Mouse (Mus musculus): ENCODE measurements around the gene AC140267.1. TPM values are rescaled to one million over a fixed set of nuclear protein-coding genes. Genes with fewer than 3 reads are reported as not detected.

The AC140267.1 gene
- not detected in 2 replicates for polyA plus RNA-seq (2011; ENCODE audit: insufficient read length, low read depth, missing spikeins)

DNA sequence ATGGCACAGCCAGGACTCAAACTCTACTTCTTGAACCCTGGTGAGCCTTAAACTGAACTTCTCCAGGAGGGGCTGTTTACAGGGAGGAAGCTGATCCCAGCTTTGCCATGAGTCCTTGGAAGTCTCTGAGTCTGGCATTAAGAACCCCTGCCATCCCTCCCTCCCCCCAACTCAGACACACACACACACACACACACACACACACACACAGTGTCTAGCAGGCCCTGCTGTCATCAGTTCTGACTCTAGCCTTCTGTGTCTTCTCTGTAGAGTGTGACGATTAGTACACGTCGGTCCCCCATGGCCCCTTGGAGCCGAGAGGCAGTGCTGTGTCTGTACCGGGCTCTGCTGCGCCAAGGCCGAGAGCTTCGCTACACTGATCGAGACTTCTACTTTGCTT is at the start of gene AC140267.1:
Gene AC140267.1 (plus strand): TSS at position 301 of the 400 bp plus-strand sequence.
- Histone ChIP-seq H3K4me1 (ENCODE audit: control insufficient read depth, insufficient read depth, low read length) (no peaks in the 10 kb centered on the region), H3K27ac (ENCODE audit: insufficient read depth, low read length) (no peak within 1 kb of the TSS), H3K4me3 (ENCODE audit: insufficient read depth, low read length) (peak within 1 kb of the TSS; percentile 91)
- TF ChIP-seq CTCF (IDR thresholded peaks at IDR 0.05; ENCODE audit: borderline replicate concordance, insufficient read depth, low read length), result no peak
- no peak for TF ChIP-seq POLR2A (IDR thresholded peaks at IDR 0.05; ENCODE audit: low read depth, low read length)

DNA sequence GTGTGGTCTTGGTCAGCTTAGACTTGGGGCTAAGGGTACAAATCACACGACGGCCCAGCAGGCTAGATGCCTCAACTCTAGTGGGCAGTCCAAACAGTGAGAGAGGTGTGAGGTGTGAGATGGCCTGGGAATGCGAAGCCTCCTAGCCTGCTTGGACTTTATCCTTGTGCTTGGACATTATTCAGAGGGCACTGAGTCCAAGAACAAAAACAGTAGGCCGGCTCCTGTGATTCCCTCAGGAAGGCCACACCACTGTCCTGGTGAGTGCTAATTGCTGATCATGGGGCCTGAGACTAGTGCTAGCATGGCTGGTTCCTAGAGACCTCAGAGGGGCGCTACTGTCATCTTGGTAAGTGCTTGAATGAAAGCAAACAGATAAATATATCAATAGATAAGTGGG is 46.7 kb upstream of the AC140267.1 start:
- Histone ChIP-seq H3K4me3 (ENCODE audit: insufficient read depth, low read length) (no peak overlapping the region), H3K4me1 (ENCODE audit: control insufficient read depth, insufficient read depth, low read length) (no peaks in the 10 kb centered on the region), H3K27ac (ENCODE audit: insufficient read depth, low read length) (no peak overlapping the region)
- TF ChIP-seq CTCF (IDR thresholded peaks at IDR 0.05; ENCODE audit: borderline replicate concordance, insufficient read depth, low read length) (no peak), POLR2A (IDR thresholded peaks at IDR 0.05; ENCODE audit: low read depth, low read length) (no peak)

DNA sequence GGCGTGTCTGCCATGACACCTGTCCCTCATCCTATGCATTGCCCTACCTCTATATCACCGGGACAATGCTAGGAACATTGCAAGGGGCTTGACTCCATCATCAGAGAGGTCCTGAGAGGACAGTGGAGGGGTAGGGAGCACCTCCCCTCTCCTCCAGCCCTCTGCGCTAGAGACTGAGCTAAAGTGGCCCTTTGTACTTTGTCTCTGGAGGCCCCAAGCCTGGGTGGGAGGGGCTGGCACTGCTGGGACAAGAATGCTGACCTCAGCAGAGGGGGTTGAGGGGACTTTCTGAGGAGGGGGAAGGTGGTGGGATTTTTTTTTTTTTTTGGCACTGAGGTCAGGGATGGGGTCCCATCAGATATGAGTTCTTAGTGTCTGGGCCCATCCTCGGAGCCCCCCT is 45.6 kb upstream of the AC140267.1 start:
- TF ChIP-seq CTCF (IDR thresholded peaks at IDR 0.05; ENCODE audit: borderline replicate concordance, insufficient read depth, low read length) (no peak), POLR2A (IDR thresholded peaks at IDR 0.05; ENCODE audit: low read depth, low read length) (no peak)
- no peaks in the 10 kb centered on the region for H3K4me1 ChIP-seq (ENCODE audit: control insufficient read depth, insufficient read depth, low read length)
- H3K4me3 ChIP-seq (ENCODE audit: insufficient read depth, low read length), result no peak overlapping the region
- no peak overlapping the region for H3K27ac ChIP-seq (ENCODE audit: insufficient read depth, low read length)

DNA sequence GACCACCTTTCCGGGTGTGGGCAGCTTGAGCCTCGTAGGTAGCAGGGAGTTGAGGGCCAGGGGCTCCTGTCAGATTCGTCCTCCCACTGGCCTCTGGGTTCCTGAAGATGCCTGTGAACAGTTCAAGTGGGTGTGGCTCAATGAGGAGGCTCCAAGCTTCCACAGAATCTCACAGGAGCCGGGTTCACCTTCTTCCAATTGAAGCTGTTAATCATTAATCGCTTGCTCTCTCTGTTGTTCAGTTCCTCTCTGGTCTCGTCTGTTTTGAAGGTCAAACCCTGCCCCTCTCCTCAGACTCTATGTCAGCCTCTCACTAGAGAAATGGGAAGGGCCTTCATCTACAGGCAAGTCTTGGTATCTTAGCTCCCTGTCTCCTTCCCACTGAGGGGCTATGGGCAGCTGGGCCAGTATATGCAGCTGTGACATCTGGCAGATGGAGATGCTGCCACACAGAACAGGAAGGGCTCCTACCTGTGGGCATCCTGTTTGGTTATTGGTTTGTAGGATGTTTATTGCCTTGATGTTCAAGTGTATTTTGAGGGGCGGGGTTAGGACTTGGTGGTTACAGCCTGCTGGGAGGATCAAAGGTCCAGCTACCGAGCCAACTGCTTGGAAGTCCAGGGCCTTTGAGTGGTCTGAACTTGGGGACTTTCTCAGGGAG is 43.9 kb upstream of the AC140267.1 start:
- no peak overlapping the region for H3K4me3 ChIP-seq (ENCODE audit: insufficient read depth, low read length)
- TF ChIP-seq POLR2A (IDR thresholded peaks at IDR 0.05; ENCODE audit: low read depth, low read length) (no peak), CTCF (IDR thresholded peaks at IDR 0.05; ENCODE audit: borderline replicate concordance, insufficient read depth, low read length) (no peak)
- no peak overlapping the region for H3K27ac ChIP-seq (ENCODE audit: insufficient read depth, low read length)
- H3K4me1 ChIP-seq (ENCODE audit: control insufficient read depth, insufficient read depth, low read length), result no peaks in the 10 kb centered on the region

DNA sequence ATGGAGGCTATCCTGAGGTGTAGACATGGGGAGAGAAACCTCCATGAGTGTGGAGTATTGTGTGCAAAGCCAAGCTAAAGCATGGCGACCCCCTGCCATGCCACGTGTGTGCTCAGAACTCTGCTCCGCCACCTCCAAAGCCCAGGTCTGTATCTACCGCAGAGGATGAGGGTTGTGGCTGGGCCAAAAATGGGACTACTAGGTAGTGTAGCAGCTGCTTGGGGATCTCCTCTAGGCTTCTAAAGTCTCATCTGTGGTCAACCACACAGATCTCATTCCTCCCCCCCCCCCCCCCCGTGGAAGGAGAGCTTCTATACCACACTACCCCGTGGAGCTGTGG is 43.4 kb upstream of the AC140267.1 start:
- H3K4me1 ChIP-seq (ENCODE audit: control insufficient read depth, insufficient read depth, low read length), result no peaks in the 10 kb centered on the region
- TF ChIP-seq CTCF (IDR thresholded peaks at IDR 0.05; ENCODE audit: borderline replicate concordance, insufficient read depth, low read length), result no peak
- no peak for TF ChIP-seq POLR2A (IDR thresholded peaks at IDR 0.05; ENCODE audit: low read depth, low read length)
- H3K4me3 ChIP-seq (ENCODE audit: insufficient read depth, low read length), result no peak overlapping the region
- no peak overlapping the region for H3K27ac ChIP-seq (ENCODE audit: insufficient read depth, low read length)

DNA sequence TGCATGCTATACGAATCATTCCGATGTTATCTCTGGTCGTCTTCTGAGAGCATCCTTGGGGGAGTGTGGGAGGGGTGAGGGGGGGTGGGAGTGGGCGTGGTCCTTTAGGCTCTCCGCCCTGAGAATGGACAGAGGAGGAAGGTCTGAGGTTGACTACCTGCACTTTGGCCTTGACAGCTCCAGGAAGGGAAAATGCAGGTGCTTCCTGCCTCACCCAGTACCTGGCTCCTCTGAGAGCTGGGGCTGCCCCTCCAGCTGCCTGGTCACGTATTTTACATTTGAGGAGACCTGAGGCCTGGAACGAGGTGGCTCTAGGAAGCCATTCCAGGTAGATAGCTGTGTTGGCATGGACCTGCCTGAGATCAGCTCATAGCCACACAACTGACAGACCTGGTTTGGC is 42.8 kb upstream of the AC140267.1 start:
- Histone ChIP-seq H3K27ac (ENCODE audit: insufficient read depth, low read length) (no peak overlapping the region), H3K4me1 (ENCODE audit: control insufficient read depth, insufficient read depth, low read length) (no peaks in the 10 kb centered on the region), H3K4me3 (ENCODE audit: insufficient read depth, low read length) (no peak overlapping the region)
- TF ChIP-seq POLR2A (IDR thresholded peaks at IDR 0.05; ENCODE audit: low read depth, low read length) (no peak), CTCF (IDR thresholded peaks at IDR 0.05; ENCODE audit: borderline replicate concordance, insufficient read depth, low read length) (no peak)

DNA sequence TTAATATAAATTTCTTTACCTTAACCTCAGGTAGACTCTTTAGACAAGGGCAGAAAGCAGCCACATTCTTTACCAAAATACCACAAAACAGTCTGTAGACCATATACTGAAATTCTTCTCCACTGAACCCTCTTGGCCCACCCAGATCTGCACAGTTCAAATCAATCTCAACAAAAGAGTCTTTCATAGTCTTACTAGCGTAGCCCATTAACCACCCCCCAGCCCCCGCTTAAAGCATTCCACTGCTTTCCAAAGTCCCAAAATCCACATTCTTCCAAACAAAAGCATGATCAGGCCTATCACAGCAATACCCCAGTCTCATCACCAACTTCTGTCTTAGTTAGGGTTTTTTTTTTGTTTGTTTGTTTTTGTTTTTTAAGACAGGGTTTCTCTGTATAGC is 36.1 kb upstream of the AC140267.1 start:
- Histone ChIP-seq H3K4me3 (ENCODE audit: insufficient read depth, low read length) (no peak overlapping the region), H3K4me1 (ENCODE audit: control insufficient read depth, insufficient read depth, low read length) (no peaks in the 10 kb centered on the region), H3K27ac (ENCODE audit: insufficient read depth, low read length) (no peak overlapping the region)
- TF ChIP-seq POLR2A (IDR thresholded peaks at IDR 0.05; ENCODE audit: low read depth, low read length) (no peak), CTCF (IDR thresholded peaks at IDR 0.05; ENCODE audit: borderline replicate concordance, insufficient read depth, low read length) (no peak)

DNA sequence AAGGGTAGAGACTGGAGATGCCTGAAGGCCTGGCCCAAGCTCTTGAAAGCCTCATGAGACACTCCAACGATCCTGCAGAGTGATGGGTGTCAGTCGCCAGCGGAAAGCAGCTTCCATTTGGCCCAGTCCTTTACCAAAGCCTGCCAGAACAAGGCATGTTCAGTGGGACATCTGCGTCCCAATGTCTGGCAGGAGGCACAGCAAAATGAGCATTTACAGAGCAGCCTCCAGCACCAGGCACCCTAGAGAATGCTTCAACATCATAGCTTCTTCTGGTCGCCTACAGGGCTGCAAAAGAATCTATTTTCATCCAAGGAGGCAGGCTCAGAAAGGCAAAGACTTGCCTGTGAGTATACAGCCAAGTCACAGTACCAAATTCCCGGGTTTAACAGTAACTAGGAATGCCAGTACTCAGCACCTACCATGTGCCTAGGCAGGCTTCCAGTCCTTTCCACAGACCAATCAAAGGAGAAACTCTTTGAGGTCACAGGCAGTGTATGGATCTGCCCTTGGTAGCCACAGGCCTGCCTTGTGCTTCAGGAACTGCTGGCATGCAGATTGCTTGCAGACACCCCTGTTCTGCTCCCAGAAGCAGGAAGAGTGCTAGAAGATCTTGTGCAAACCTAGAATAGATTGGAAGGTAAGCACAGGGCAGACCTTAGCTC is 33.4 kb upstream of the AC140267.1 start:
- no peak overlapping the region for H3K4me3 ChIP-seq (ENCODE audit: insufficient read depth, low read length)
- H3K27ac ChIP-seq (ENCODE audit: insufficient read depth, low read length), result no peak overlapping the region
- H3K4me1 ChIP-seq (ENCODE audit: control insufficient read depth, insufficient read depth, low read length), result no peaks in the 10 kb centered on the region
- TF ChIP-seq CTCF (IDR thresholded peaks at IDR 0.05; ENCODE audit: borderline replicate concordance, insufficient read depth, low read length) (no peak), POLR2A (IDR thresholded peaks at IDR 0.05; ENCODE audit: low read depth, low read length) (no peak)

DNA sequence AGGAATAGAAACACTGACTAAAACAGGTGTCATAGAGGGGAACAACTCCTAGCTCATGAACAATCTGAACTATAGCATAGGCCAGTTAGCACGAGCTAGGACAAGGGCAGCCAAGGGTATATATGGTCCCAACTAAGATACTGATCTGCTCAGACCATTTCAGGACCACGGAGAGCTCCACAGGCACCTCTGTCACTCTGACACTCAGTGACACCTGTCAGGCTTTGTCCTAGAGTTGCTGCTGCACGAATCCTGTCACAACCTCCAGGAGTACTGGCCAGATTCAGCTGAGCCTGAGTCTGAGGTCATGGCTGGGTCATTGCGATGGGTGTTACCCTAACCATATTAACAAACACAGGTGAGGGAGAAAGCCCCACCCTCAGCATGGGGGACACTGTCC is 32.2 kb upstream of the AC140267.1 start:
- Histone ChIP-seq H3K4me3 (ENCODE audit: insufficient read depth, low read length) (no peak overlapping the region), H3K27ac (ENCODE audit: insufficient read depth, low read length) (no peak overlapping the region), H3K4me1 (ENCODE audit: control insufficient read depth, insufficient read depth, low read length) (no peaks in the 10 kb centered on the region)
- TF ChIP-seq POLR2A (IDR thresholded peaks at IDR 0.05; ENCODE audit: low read depth, low read length), result no peak

DNA sequence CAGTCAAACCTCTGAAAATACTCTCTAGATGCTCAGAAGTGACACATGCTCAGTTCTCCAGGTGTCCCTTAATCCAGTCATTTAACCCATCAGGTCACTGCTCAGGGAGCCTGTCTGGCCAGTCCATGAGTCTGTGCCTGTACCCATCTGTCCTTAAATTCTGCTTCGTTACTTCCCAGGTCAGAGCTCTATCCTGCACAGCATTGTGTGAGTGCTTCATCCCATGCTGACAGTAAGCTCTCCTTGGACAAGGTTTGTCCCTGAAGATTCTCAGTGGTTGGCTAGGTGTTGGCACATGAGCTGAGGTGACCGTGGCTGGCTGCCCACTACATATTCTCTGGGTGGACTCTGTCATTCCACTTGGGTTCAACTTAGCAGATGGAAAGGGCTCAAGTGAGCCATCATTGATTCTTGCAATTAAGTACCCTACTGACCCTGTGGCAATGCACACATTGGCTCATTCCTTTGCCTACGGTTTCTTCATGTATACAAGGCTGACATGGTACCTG is 29.5 kb upstream of the AC140267.1 start:
- TF ChIP-seq POLR2A (IDR thresholded peaks at IDR 0.05; ENCODE audit: low read depth, low read length) (no peak), CTCF (IDR thresholded peaks at IDR 0.05; ENCODE audit: borderline replicate concordance, insufficient read depth, low read length) (no peak)
- Histone ChIP-seq H3K4me1 (ENCODE audit: control insufficient read depth, insufficient read depth, low read length) (no peaks in the 10 kb centered on the region), H3K4me3 (ENCODE audit: insufficient read depth, low read length) (no peak overlapping the region), H3K27ac (ENCODE audit: insufficient read depth, low read length) (no peak overlapping the region)
